Mouse (Mus musculus): ENCODE measurements around the gene Tnip2. TPM values are rescaled to one million over a fixed set of nuclear protein-coding genes. Genes with fewer than 3 reads are reported as not detected.

Gene Tnip2
- polyA plus RNA-seq, 1 experiment from 2014 or later, result 26.2 TPM

DNA sequence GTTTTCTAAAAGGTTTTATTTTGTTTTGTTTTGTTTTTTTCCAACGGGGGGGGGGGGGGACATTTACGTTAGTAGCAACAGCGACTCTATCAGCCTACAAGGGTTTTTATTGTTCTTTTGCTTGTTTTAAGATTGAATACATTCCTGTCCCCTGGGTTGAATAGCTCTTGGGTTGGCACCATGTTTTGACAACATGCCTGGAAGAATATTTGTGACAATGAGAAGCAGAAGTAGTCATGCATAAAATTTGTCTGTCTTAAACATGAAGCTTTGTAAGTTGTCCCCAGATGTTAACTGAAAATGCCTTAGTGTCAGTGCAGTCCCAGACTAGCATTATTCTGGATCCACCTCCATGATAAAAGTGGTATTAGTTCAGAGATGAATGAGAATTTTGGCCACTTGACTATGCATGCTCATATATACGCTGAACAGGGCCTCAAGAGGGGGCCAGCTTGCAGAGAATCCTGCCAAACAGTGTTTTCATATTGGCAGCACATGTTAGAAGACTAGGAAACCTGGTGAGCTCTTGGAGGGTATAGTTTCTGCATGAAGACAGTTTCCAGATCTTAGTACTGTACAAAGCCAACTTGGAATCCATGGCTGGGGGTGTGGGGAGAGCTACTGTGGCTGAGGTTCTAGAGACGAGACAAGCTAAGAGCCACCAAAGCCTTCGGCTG is 24.9 kb downstream of the Tnip2 start:
- Histone ChIP-seq H3K9ac (no peak overlapping the region), H3K4me1 (peaks cover 8% of the 10 kb centered on the region), H3K36me3 (peaks cover 30% of the 10 kb centered on the region), H3K27me3 (no peaks in the 10 kb centered on the region), H3K4me3 (no peak overlapping the region), H3K27ac (peak overlapping the region; percentile 22; the same call in 1 of the 2 replicates), H3K4me2 (no peak overlapping the region), H3K9me3 (no peaks in the 10 kb centered on the region)
- 59% methylated on average over 6 of the region's 6 CpGs for WGBS
- no peak for ATAC-seq (ENCODE audit: insufficient number of reproducible peaks, low FRiP score, low TSS enrichment, low read depth)

DNA sequence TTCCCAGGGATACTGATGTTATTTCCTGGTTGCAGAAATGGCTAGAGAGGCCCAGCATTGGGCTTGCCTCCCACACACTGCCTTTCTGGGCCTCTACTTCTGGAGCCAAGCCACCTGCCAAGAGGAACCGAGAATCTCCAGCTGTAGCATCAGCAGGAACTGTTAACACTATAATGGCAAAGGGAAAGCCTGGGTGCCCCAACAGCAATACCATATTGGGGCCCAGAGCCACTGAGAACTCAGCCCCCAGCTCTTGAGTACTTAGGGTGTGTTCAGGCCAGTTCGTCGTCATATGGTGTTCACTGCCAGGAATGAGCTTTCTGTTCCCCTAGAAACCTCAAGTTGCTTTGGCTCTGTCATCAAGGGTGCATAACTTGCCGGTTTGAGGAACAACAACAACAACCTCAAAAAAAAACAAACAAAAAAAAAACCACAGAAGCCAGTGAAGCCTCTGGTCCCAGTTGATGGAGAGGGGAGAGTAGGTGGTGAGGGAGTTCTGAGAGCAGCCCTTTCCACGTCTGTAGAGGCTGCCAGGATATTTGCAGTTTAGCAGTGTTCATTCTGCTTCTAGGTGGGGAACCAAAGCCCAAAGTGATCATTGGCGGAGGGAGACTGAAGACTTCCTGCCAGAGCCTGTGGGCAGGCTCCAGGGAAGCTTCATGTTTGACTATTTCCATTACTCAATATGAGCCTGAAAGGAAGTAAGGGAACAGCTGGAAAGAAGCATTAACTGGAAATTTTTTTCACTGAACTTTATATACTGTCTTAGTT is 26.3 kb downstream of the Tnip2 start:
- H3K36me3 ChIP-seq, result peaks cover 38% of the 10 kb centered on the region
- no peaks in the 10 kb centered on the region for H3K27me3 ChIP-seq

DNA sequence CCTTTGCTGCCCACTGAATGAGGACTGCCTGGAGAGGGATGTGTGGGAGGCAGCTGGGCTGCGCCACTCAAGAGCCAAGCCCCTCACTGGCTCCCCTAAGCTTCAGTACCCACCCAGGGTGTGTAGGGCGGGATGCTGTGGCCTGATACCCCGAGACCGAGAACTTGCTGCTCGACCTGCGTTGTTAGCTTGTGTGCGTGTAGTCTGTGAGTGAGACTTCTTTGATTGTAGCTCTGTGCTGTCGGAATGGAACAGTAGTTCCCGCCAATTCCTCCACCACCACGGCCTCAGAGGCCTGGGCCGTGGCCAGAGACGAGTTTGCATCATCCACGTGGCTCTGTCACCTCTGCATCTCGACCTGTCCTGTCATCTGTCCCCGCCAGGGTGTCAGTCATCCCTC is 28.1 kb downstream of the Tnip2 start:
- H3K27ac ChIP-seq, result no peak overlapping the region
- 91% methylated on average over 15 of the region's 15 CpGs for WGBS
- peaks cover 8% of the 10 kb centered on the region for H3K4me1 ChIP-seq
- H3K4me2 ChIP-seq, result no peak overlapping the region
- no peak for ATAC-seq (ENCODE audit: insufficient number of reproducible peaks, low FRiP score, low TSS enrichment, low read depth)
- H3K27me3 ChIP-seq, result no peaks in the 10 kb centered on the region
- H3K4me3 ChIP-seq, result no peak overlapping the region
- H3K36me3 ChIP-seq, result peaks cover 53% of the 10 kb centered on the region
- no peak overlapping the region for H3K9ac ChIP-seq
- H3K9me3 ChIP-seq, result no peaks in the 10 kb centered on the region

More for the DNA sequence above, 26.3 kb downstream of the Tnip2 start:
- H3K27ac ChIP-seq, result peak overlapping the region; percentile 75
- WGBS, result 60% methylated on average over 6 of the region's 6 CpGs
- no peaks in the 10 kb centered on the region for H3K9me3 ChIP-seq
- no peak for ATAC-seq (ENCODE audit: insufficient number of reproducible peaks, low FRiP score, low TSS enrichment, low read depth)
- no peak overlapping the region for H3K4me3 ChIP-seq
- H3K4me2 ChIP-seq, result no peak overlapping the region
- peaks cover 8% of the 10 kb centered on the region for H3K4me1 ChIP-seq
- no peak overlapping the region for H3K9ac ChIP-seq

DNA sequence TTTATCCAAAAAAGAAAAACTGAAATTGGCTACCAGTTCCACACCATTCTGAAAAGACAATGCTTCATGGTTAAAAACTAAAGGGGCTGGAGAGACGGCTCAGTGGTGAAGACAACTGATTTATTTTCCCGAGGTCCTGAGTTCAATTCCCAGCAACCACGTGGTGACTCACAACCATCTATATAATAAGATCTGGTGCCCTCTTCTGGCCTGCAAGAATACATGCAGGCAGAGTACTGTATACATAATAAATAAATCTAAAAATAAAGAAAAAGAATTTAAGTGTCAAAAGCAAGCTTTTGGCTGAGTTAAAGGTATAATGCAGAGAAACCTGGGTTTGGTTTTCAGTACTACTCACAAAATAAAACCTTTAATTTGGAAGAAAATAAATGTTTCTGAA is 32.9 kb downstream of the Tnip2 start:
- 82% methylated on average over 3 of the region's 3 CpGs for WGBS
- no peak for ATAC-seq (ENCODE audit: insufficient number of reproducible peaks, low FRiP score, low TSS enrichment, low read depth)
- Histone ChIP-seq H3K4me3 (no peak overlapping the region), H3K27me3 (no peaks in the 10 kb centered on the region), H3K9me3 (no peaks in the 10 kb centered on the region), H3K4me2 (no peak overlapping the region), H3K9ac (no peak overlapping the region), H3K4me1 (no peaks in the 10 kb centered on the region), H3K27ac (no peak overlapping the region), H3K36me3 (peaks cover 83% of the 10 kb centered on the region)

DNA sequence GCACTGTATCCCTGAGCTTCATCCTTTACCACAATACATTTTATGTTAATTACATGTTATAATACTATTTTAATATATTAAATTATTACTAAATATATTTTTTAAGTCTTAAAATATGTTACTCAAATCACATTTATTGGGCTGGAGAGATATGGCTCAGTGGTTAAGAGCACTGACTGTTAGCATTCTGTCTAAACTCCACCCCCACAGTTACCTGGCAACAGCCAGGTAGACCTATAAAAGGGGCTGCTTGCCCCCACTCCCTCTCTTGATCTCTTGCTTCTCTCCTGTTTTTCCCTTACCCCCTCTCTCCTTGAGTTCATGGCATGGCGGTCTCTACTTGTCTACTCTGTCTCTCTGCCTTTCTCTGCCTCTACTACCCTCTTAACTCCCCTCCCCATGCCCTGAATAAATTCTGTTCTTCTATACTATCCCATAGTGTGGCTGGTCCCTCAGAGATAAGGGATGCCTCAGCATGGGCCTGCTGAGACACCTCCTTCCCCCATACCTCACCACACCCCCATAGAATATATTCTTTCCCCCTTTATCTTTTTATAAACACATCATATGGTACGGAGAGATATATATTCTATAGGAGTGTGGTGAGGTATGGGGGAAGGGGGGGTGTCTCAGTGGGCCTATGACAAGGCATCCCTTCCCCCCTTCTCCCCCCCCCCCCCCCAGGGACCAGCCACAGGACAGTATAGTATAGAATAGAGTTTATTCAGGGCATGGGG is 45.6 kb downstream of the Tnip2 start:
- Histone ChIP-seq H3K4me3 (no peak overlapping the region), H3K9me3 (no peaks in the 10 kb centered on the region), H3K36me3 (peaks cover 62% of the 10 kb centered on the region), H3K9ac (no peak overlapping the region), H3K4me1 (no peaks in the 10 kb centered on the region), H3K4me2 (no peak overlapping the region), H3K27ac (no peak overlapping the region), H3K27me3 (no peaks in the 10 kb centered on the region)
- no peak for ATAC-seq (ENCODE audit: insufficient number of reproducible peaks, low FRiP score, low TSS enrichment, low read depth)
- WGBS, result 88% methylated on average over 2 of the region's 2 CpGs

DNA sequence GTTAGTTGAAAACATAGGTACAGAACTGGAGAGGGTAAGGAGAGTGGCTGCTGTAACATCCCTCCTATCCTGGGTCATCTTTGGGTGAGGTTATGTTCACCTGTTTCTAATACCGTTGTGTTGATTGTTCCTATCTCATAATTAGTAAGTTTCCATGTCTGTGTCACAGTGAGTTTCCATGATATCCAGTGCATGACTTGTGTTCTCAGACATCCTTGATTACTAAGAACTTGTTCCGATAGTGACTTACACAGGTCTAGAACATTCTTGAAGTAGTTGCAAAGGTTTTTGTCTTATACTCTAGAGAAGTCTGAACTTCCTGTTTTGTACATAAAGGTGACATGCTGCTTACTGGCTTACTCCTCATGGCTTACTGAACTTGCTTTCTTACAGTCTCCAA is 47.1 kb downstream of the Tnip2 start:
- no peak overlapping the region for H3K9ac ChIP-seq
- H3K9me3 ChIP-seq, result no peaks in the 10 kb centered on the region
- no peak for ATAC-seq (ENCODE audit: insufficient number of reproducible peaks, low FRiP score, low TSS enrichment, low read depth)
- no peaks in the 10 kb centered on the region for H3K27me3 ChIP-seq
- H3K27ac ChIP-seq, result no peak overlapping the region
- H3K4me3 ChIP-seq, result no peak overlapping the region
- no peaks in the 10 kb centered on the region for H3K4me1 ChIP-seq
- peaks cover 67% of the 10 kb centered on the region for H3K36me3 ChIP-seq
- H3K4me2 ChIP-seq, result no peak overlapping the region
- 82% methylated on average over 2 of the region's 2 CpGs for WGBS

DNA sequence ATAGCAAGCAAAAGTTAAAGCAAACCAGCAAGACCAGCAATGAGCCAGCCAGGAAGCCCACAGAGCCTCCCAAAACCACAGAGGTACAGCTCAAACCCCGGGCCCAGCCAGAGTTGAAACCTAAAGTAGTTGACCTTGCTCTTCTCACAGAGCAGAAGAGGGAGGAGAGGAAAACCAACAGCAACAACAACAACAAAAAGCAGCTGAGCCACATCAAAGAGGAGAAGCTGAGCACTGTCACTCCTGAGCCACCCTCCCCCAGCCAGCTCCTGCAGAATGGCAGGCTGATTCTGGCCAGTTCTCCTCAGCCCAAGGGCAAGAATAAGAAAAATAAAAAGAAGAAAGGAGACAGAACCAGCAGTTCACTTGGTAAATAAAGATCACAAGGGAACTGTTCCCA is 47.7 kb downstream of the Tnip2 start:
- Histone ChIP-seq H3K4me1 (no peaks in the 10 kb centered on the region), H3K9ac (no peak overlapping the region), H3K9me3 (no peaks in the 10 kb centered on the region), H3K4me2 (no peak overlapping the region), H3K36me3 (peaks cover 70% of the 10 kb centered on the region), H3K27ac (no peak overlapping the region), H3K27me3 (no peaks in the 10 kb centered on the region), H3K4me3 (no peak overlapping the region)
- ATAC-seq (ENCODE audit: insufficient number of reproducible peaks, low FRiP score, low TSS enrichment, low read depth), result no peak
- WGBS, result 88% methylated on average over 1 of the region's 1 CpGs

DNA sequence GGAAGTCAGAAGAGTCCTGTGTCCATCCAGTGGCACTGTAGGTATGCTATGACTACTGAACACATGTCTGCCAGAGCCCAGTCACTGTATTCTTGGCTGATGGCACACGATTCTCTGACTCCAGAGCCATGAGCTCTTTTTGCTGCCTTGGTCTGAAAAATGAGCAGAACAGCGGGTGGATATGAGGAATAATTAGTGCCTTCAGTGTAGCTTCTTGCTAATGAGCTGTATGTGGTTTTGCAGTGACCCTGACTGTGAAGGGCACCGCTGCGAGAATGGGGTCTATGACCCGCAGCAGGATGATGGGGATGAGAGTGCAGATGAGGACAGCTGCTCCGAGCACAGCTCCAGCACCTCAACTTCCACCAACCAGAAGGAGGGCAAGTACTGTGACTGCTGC is 52.0 kb downstream of the Tnip2 start:
- H3K4me3 ChIP-seq, result no peak overlapping the region
- H3K27me3 ChIP-seq, result no peaks in the 10 kb centered on the region
- no peak overlapping the region for H3K4me2 ChIP-seq
- ATAC-seq (ENCODE audit: insufficient number of reproducible peaks, low FRiP score, low TSS enrichment, low read depth), result no peak
- peaks cover 95% of the 10 kb centered on the region for H3K36me3 ChIP-seq
- H3K4me1 ChIP-seq, result no peaks in the 10 kb centered on the region
- H3K27ac ChIP-seq, result no peak overlapping the region
- no peaks in the 10 kb centered on the region for H3K9me3 ChIP-seq
- no peak overlapping the region for H3K9ac ChIP-seq
- WGBS, result 93% methylated on average over 6 of the region's 6 CpGs

DNA sequence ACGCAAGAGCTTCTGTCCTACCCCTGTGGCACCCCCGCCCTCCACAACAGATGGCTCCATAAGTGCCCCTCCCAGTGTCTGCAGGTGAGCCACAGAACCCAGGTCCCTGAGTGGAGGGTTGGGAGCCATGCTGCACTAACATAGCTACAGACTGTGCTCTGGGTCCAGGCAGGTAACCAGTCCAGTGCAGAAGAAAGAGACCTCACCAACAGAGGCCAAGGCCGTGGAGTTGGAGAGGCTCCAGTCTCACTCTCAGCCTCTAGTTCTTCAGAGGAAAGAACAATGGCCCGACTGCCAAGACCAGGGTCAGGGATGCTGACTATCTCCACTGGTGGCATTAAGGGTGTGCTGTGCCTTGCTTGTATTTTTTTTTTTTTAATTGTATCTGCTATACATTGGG is 52.5 kb downstream of the Tnip2 start:
- peaks cover 94% of the 10 kb centered on the region for H3K36me3 ChIP-seq
- H3K4me3 ChIP-seq, result no peak overlapping the region
- no peak overlapping the region for H3K9ac ChIP-seq
- ATAC-seq (ENCODE audit: insufficient number of reproducible peaks, low FRiP score, low TSS enrichment, low read depth), result no peak
- no peaks in the 10 kb centered on the region for H3K27me3 ChIP-seq
- WGBS, result 90% methylated on average over 4 of the region's 4 CpGs
- no peaks in the 10 kb centered on the region for H3K9me3 ChIP-seq
- H3K4me2 ChIP-seq, result no peak overlapping the region
- no peak overlapping the region for H3K27ac ChIP-seq
- H3K4me1 ChIP-seq, result no peaks in the 10 kb centered on the region

DNA sequence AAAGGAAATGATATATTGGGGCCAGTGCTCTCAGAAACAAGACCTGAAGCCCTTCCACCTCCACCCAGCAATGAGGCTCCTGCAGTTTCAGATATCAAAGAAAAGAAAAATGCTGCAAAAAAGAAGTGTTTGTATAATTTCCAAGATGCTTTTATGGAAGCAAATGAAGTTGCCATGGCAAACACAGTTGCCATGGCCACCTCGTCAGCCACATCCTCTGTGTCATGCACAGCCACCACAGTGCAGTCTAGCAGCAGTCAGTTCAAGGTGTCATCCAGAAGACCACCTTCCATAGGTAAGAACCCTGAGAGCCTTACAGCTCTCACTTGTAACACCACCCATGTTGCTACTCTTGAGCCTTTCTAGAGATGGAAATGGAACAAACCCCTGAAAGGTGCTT is 54.8 kb downstream of the Tnip2 start:
- Histone ChIP-seq H3K4me1 (no peaks in the 10 kb centered on the region), H3K27ac (no peak overlapping the region), H3K36me3 (peaks cover 84% of the 10 kb centered on the region), H3K4me2 (no peak overlapping the region), H3K9ac (no peak overlapping the region), H3K27me3 (no peaks in the 10 kb centered on the region), H3K9me3 (no peaks in the 10 kb centered on the region), H3K4me3 (no peak overlapping the region)
- no peak for ATAC-seq (ENCODE audit: insufficient number of reproducible peaks, low FRiP score, low TSS enrichment, low read depth)
- WGBS, result 91% methylated on average over 1 of the region's 1 CpGs

DNA sequence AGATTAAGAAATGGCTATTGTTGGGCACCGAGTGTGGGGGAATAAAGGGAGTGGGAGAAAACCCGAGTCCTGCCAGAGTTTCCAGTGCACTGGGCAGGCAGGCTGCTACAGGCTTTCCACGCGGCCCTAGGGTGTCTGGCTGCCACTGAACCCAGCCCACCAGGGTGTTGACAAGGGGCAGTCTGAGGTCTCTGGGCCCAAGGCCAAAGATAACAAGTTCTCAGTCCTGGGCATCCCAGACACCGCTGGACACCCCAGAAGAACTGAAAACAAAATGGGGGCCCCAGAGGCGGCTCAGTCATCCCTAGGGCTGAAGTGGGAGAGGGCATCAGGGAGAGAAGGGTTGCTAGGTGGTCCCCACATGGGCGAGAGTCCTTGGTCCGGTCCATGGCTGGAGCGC is 67.6 kb downstream of the Tnip2 start:
- Histone ChIP-seq H3K4me1 (no peaks in the 10 kb centered on the region), H3K9me3 (no peaks in the 10 kb centered on the region), H3K4me3 (no peak overlapping the region), H3K4me2 (no peak overlapping the region), H3K27me3 (no peaks in the 10 kb centered on the region), H3K36me3 (peaks cover 62% of the 10 kb centered on the region), H3K9ac (no peak overlapping the region), H3K27ac (no peak overlapping the region)
- WGBS, result 84% methylated on average over 9 of the region's 9 CpGs
- no peak for ATAC-seq (ENCODE audit: insufficient number of reproducible peaks, low FRiP score, low TSS enrichment, low read depth)
